Mouse (Mus musculus): Measurements from ENCODE around the gene Trit1. TPM values are rescaled to one million over a fixed set of nuclear protein-coding genes. Genes with fewer than 3 reads are reported as not detected.

Trit1 gene
- total RNA-seq, 2 experiments from 2014 or later: 10.8 to 20.7 TPM

DNA sequence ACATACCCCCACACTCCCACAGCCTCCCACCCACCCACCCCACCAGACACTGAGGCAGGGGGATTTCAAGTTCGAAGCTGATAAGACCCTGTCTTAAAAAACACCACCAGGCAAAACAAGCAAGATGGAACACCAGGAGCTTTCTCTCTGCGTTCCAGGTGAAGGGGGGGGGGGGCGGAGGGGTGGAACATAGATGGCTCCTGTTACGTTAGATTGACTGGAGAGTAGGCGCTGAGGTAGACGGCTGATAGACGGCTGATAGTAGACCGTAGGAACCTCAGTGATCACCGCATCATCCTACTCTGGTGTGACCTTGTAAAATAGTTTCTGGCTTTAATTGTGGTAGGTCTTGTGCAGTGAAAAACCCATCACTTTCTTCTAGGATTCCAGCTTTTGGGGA is 77.5 kb downstream of the Trit1 start:
- no peak for ATAC-seq (replicated peaks; ENCODE audit: poor library complexity, severe bottlenecking)

Other genes starting within 250 kb of the Trit1 start
- gene Ppt1, start 180.4 kb upstream of the Trit1 start, total RNA-seq (2014; fragmentation: Nextera tagmentation): 59.3 and 67.4 TPM in 2 replicates
- gene Ppt1, start 180.4 kb upstream of the Trit1 start, total RNA-seq (2017): 79.1 and 80.1 TPM in 2 replicates
- gene Cap1, start 130.5 kb upstream of the Trit1 start, total RNA-seq (2014; fragmentation: Nextera tagmentation): 122 and 132 TPM in 2 replicates
- 132 and 157 TPM in 2 replicates for gene Cap1, start 130.5 kb upstream of the Trit1 start, total RNA-seq (2017)
- not detected in 2 replicates for gene Mfsd2a, start 55.4 kb upstream of the Trit1 start, total RNA-seq (2014; fragmentation: Nextera tagmentation)
- 1.5 TPM in 1 of 2 replicates, not detected in the other for gene Mfsd2a, start 55.4 kb upstream of the Trit1 start, total RNA-seq (2017)
- gene Mycl, start 20.9 kb upstream of the Trit1 start, total RNA-seq (2014; fragmentation: Nextera tagmentation): 1.5 and 4.4 TPM in 2 replicates
- 0.21 and 0.78 TPM in 2 replicates for gene Mycl, start 20.9 kb upstream of the Trit1 start, total RNA-seq (2017)
- gene Bmp8b, start 88.6 kb downstream of the Trit1 start, total RNA-seq (2014; fragmentation: Nextera tagmentation): not detected in 2 replicates
- 0.09 TPM in 1 of 2 replicates, not detected in the other for gene Bmp8b, start 88.6 kb downstream of the Trit1 start, total RNA-seq (2017)
- 1.7 TPM in 1 of 2 replicates, not detected in the other for gene Oxct2b, start 99.7 kb downstream of the Trit1 start, total RNA-seq (2014; fragmentation: Nextera tagmentation)
- not detected in 2 replicates for gene Oxct2b, start 99.7 kb downstream of the Trit1 start, total RNA-seq (2017)
- 56.2 and 64.7 TPM in 2 replicates for gene Ppie, start 123.4 kb downstream of the Trit1 start, total RNA-seq (2014; fragmentation: Nextera tagmentation)
- 70.2 and 75.5 TPM in 2 replicates for gene Ppie, start 123.4 kb downstream of the Trit1 start, total RNA-seq (2017)
- gene Hpcal4, start 166.6 kb downstream of the Trit1 start, total RNA-seq (2014; fragmentation: Nextera tagmentation): not detected in 2 replicates
- not detected in 2 replicates for gene Hpcal4, start 166.6 kb downstream of the Trit1 start, total RNA-seq (2017)
- gene Nt5c1a, start 184.9 kb downstream of the Trit1 start, total RNA-seq (2014; fragmentation: Nextera tagmentation): not detected in 2 replicates
- not detected in 2 replicates for gene Nt5c1a, start 184.9 kb downstream of the Trit1 start, total RNA-seq (2017)
- not detected in 2 replicates for gene Heyl, start 217.0 kb downstream of the Trit1 start, total RNA-seq (2014; fragmentation: Nextera tagmentation)
- not detected in 2 replicates for gene Heyl, start 217.0 kb downstream of the Trit1 start, total RNA-seq (2017)
- 93.4 and 113 TPM in 2 replicates for gene Pabpc4, start 245.8 kb downstream of the Trit1 start, total RNA-seq (2014; fragmentation: Nextera tagmentation)
- 110 and 112 TPM in 2 replicates for gene Pabpc4, start 245.8 kb downstream of the Trit1 start, total RNA-seq (2017)